Mouse (Mus musculus) ES-E14 (cell line): ENCODE data around the gene Tsga10ip.

ENCODE experiments used
- CHD2 ChIP-seq: IDR thresholded peaks from 2 replicates; pipeline ENCODE4 v1.6.1; 2014; ENCODE audit warnings: mild to moderate bottlenecking, low read depth, low read length, inconsistent platforms
- HCFC1 ChIP-seq: IDR thresholded peaks from 2 replicates; pipeline ENCODE4 v1.6.1; 2012; ENCODE audit warnings: low read length, inconsistent platforms, borderline replicate concordance; ENCODE audit not compliant: insufficient read depth
- MAFK ChIP-seq: IDR thresholded peaks from 2 replicates; pipeline ENCODE4 v1.6.1; 2014; ENCODE audit warnings: mild to moderate bottlenecking, low read depth, low read length, inconsistent platforms; ENCODE audit not compliant: insufficient read depth
- ZC3H11A ChIP-seq: IDR thresholded peaks from 2 replicates; pipeline ENCODE4 v1.6.1; 2012; ENCODE audit warnings: low read depth, mild to moderate bottlenecking, inconsistent platforms, low read length, borderline replicate concordance
- ZNF384 ChIP-seq: IDR thresholded peaks from 2 replicates; pipeline ENCODE4 v1.6.1; 2012; ENCODE audit warnings: low read depth, low read length, inconsistent platforms

GRCm38 (mm10) chr19:5451766-5452165, 49.4 kb upstream of the Tsga10ip start:
- TF ChIP-seq ZNF384 (no peak), HCFC1 (no peak), MAFK (no peak), ZC3H11A (no peak), CHD2 (no peak)
